Mouse (Mus musculus): ENCODE measurements around the gene Sox15. TPM values are rescaled to one million over a fixed set of nuclear protein-coding genes. Genes with fewer than 3 reads are reported as not detected.

Sox15 gene
- polyA plus RNA-seq, 1 experiment from 2014 or later: not detected

MicroRNAs within 50 kb of the gene (microRNA counts, 519-probe panel; counts per million panel counts)
- microRNA mmu-miR-1934: 32.2 counts per million
- microRNA mmu-miR-467f: 2,492 counts per million, percentile 6 among the panel's probes with 10 or more counts

Small RNA genes within 50 kb of the gene (microRNA-seq; reads per million reads assigned to microRNA genes)
- gene Mir1934 (ENCODE audit: borderline number of aligned reads) (5.4 reads per million, percentile 40 among the genes with 10 or more reads in this experiment), gene Mir467f (ENCODE audit: borderline number of aligned reads) (not detected)

Other genes with a start within 250 kb of the Sox15 start
- gene Kdm6b, start 241.6 kb upstream of the Sox15 start, polyA plus RNA-seq (2014; fragmentation: Nextera tagmentation; extraction: Ambion mirVana): 21.5 and 25.1 TPM in 2 replicates
- gene Dnah2, start 106.2 kb upstream of the Sox15 start, polyA plus RNA-seq (2014; fragmentation: Nextera tagmentation; extraction: Ambion mirVana): 0.20 and 1.3 TPM in 2 replicates
- gene Efnb3, start 95.1 kb upstream of the Sox15 start, polyA plus RNA-seq (2014; fragmentation: Nextera tagmentation; extraction: Ambion mirVana): 15.2 and 19.0 TPM in 2 replicates
- 20.3 and 22.9 TPM in 2 replicates for gene Wrap53, start 75.1 kb upstream of the Sox15 start, polyA plus RNA-seq (2014; fragmentation: Nextera tagmentation; extraction: Ambion mirVana)
- 103 and 107 TPM in 2 replicates for gene Trp53, start 75.0 kb upstream of the Sox15 start, polyA plus RNA-seq (2014; fragmentation: Nextera tagmentation; extraction: Ambion mirVana)
- 31.0 and 36.2 TPM in 2 replicates for gene Atp1b2, start 49.4 kb upstream of the Sox15 start, polyA plus RNA-seq (2014; fragmentation: Nextera tagmentation; extraction: Ambion mirVana)
- gene Shbg, start 37.4 kb upstream of the Sox15 start, polyA plus RNA-seq (2014; fragmentation: Nextera tagmentation; extraction: Ambion mirVana): 1.5 TPM in 1 of 2 replicates, not detected in the other
- gene Sat2, start 33.3 kb upstream of the Sox15 start, polyA plus RNA-seq (2014; fragmentation: Nextera tagmentation; extraction: Ambion mirVana): 15.2 and 16.4 TPM in 2 replicates
- gene Fxr2, start 22.3 kb upstream of the Sox15 start, polyA plus RNA-seq (2014; fragmentation: Nextera tagmentation; extraction: Ambion mirVana): 21.1 and 29.0 TPM in 2 replicates
- 16.5 and 35.1 TPM in 2 replicates for gene Mpdu1, start 7.3 kb downstream of the Sox15 start, polyA plus RNA-seq (2014; fragmentation: Nextera tagmentation; extraction: Ambion mirVana)
- 4.2 and 4.7 TPM in 2 replicates for gene Cd68, start 10.8 kb downstream of the Sox15 start, polyA plus RNA-seq (2014; fragmentation: Nextera tagmentation; extraction: Ambion mirVana)
- 530 and 592 TPM in 2 replicates for gene Eif4a1, start 17.1 kb downstream of the Sox15 start, polyA plus RNA-seq (2014; fragmentation: Nextera tagmentation; extraction: Ambion mirVana)
- gene Senp3, start 26.8 kb downstream of the Sox15 start, polyA plus RNA-seq (2014; fragmentation: Nextera tagmentation; extraction: Ambion mirVana): 70.2 and 81.4 TPM in 2 replicates
- gene Tnfsf13, start 30.5 kb downstream of the Sox15 start, polyA plus RNA-seq (2014; fragmentation: Nextera tagmentation; extraction: Ambion mirVana): 0.24 TPM in 1 of 2 replicates, not detected in the other
- 4.4 TPM in 2 replicates for gene Tnfsf12, start 40.5 kb downstream of the Sox15 start, polyA plus RNA-seq (2014; fragmentation: Nextera tagmentation; extraction: Ambion mirVana)
- 3.0 and 4.2 TPM in 2 replicates for gene Tnfsfm13, start 40.8 kb downstream of the Sox15 start, polyA plus RNA-seq (2014; fragmentation: Nextera tagmentation; extraction: Ambion mirVana)
- 29.0 and 36.7 TPM in 2 replicates for gene Polr2a, start 103.3 kb downstream of the Sox15 start, polyA plus RNA-seq (2014; fragmentation: Nextera tagmentation; extraction: Ambion mirVana)
- 0.10 TPM in 1 of 2 replicates, not detected in the other for gene Slc35g3, start 106.7 kb downstream of the Sox15 start, polyA plus RNA-seq (2014; fragmentation: Nextera tagmentation; extraction: Ambion mirVana)
- 2.1 and 3.1 TPM in 2 replicates for gene Zbtb4, start 110.6 kb downstream of the Sox15 start, polyA plus RNA-seq (2014; fragmentation: Nextera tagmentation; extraction: Ambion mirVana)
- gene Chrnb1, start 140.6 kb downstream of the Sox15 start, polyA plus RNA-seq (2014; fragmentation: Nextera tagmentation; extraction: Ambion mirVana): 3.7 and 4.5 TPM in 2 replicates
- gene Fgf11, start 146.5 kb downstream of the Sox15 start, polyA plus RNA-seq (2014; fragmentation: Nextera tagmentation; extraction: Ambion mirVana): 1.5 and 2.5 TPM in 2 replicates
- gene Tmem102, start 150.3 kb downstream of the Sox15 start, polyA plus RNA-seq (2014; fragmentation: Nextera tagmentation; extraction: Ambion mirVana): 1.1 and 1.5 TPM in 2 replicates
- gene Gm39566, start 160.0 kb downstream of the Sox15 start, polyA plus RNA-seq (2014; fragmentation: Nextera tagmentation; extraction: Ambion mirVana): not detected in 2 replicates
- not detected in 2 replicates for gene Spem2, start 163.2 kb downstream of the Sox15 start, polyA plus RNA-seq (2014; fragmentation: Nextera tagmentation; extraction: Ambion mirVana)
- gene Spem1, start 166.9 kb downstream of the Sox15 start, polyA plus RNA-seq (2014; fragmentation: Nextera tagmentation; extraction: Ambion mirVana): not detected in 2 replicates
- gene Nlgn2, start 182.5 kb downstream of the Sox15 start, polyA plus RNA-seq (2014; fragmentation: Nextera tagmentation; extraction: Ambion mirVana): 3.1 and 3.3 TPM in 2 replicates
- gene Tmem256, start 183.2 kb downstream of the Sox15 start, polyA plus RNA-seq (2014; fragmentation: Nextera tagmentation; extraction: Ambion mirVana): 321 and 331 TPM in 2 replicates
- gene Plscr3, start 191.1 kb downstream of the Sox15 start, polyA plus RNA-seq (2014; fragmentation: Nextera tagmentation; extraction: Ambion mirVana): 65.9 and 75.2 TPM in 2 replicates
- 0.23 and 0.39 TPM in 2 replicates for gene Tnk1, start 203.4 kb downstream of the Sox15 start, polyA plus RNA-seq (2014; fragmentation: Nextera tagmentation; extraction: Ambion mirVana)
- gene Tmem95, start 222.7 kb downstream of the Sox15 start, polyA plus RNA-seq (2014; fragmentation: Nextera tagmentation; extraction: Ambion mirVana): not detected in 2 replicates
- gene Kctd11, start 226.1 kb downstream of the Sox15 start, polyA plus RNA-seq (2014; fragmentation: Nextera tagmentation; extraction: Ambion mirVana): 3.3 and 3.8 TPM in 2 replicates
- gene Acap1, start 240.2 kb downstream of the Sox15 start, polyA plus RNA-seq (2014; fragmentation: Nextera tagmentation; extraction: Ambion mirVana): 7.2 and 8.1 TPM in 2 replicates
- 5.3 and 5.8 TPM in 2 replicates for gene 2810408A11Rik, start 245.7 kb downstream of the Sox15 start, polyA plus RNA-seq (2014; fragmentation: Nextera tagmentation; extraction: Ambion mirVana)
- gene Neurl4, start 245.8 kb downstream of the Sox15 start, polyA plus RNA-seq (2014; fragmentation: Nextera tagmentation; extraction: Ambion mirVana): 9.3 and 10.8 TPM in 2 replicates

All from heart, embryonic 11.5 days (tissue).